Mouse (Mus musculus): Measurements from ENCODE around the gene Tfec.

Gene Tfec

DNA sequence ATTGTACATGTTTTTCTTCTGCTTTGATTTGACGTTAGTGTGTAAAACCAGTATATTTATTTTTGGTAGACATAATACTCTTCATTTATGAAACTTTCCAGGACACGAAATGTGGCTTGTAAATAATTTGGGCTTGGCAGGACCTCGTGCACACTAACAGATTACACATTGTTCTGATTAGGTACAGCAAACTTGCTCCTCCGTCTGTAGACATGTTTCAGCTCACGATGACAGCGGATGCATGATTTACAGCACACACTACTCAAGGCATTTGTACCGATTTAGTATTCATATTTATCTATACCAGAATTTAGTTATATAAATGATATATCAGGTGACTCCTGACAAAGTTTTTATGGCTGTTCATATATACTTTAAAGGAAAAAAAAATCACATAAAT lies 104.2 kb downstream of the Tfec start:
- DNase-seq (ENCODE audit: low read depth, low spot score): no peak

DNA sequence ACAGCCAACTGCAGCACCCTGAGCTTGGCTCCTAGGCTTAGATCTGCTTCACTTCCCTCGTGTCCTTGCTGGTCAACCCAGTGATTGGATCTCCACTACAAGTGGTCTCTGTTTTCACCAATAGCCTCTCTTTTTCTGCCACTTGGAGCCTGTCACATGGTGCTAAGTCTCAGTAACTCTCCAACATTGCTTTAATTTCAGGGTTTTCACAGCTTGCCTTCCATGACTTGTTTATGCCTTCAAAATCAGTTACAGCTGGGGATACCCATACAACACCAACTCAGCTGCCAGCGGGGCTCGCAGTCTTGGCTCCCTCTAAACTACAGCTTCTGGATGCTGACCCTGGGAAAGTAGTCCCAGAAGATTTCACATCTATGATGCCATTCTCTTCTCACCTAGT lies 113.1 kb downstream of the Tfec start:
- DNase-seq (ENCODE audit: low read depth, low spot score): no peak
